Mouse (Mus musculus): ENCODE data around the gene Slc6a9. TPM values are rescaled to one million over a fixed set of nuclear protein-coding genes. Genes with fewer than 3 reads are reported as not detected.

Slc6a9 gene
- total RNA-seq (2021) = 10 to 100 TPM; 31.7 to 40.9 TPM

- intact Hi-C loops (cut with DNase I) = loop anchor here (2.0 kb wide), 1 partner anchor 28 kb away; no protein-coding TSS in a partner anchor
These were observed at the start of gene Slc6a9 for GRCm38 (mm10) chr4:117834457-117834844. Gene Slc6a9 (plus strand): TSS chr4:117834506.

GRCm38 (mm10) chr4:117786963-117787362 is 47.3 kb upstream of the Slc6a9 start:
- DNase-seq (ENCODE audit: low spot score in 2 of 2) = no peak
- intact Hi-C loops (cut with DNase I) = no loop called here

More at GRCm38 (mm10) chr4:117834457-117834844, at the start of gene Slc6a9:
- no peak for DNase-seq (ENCODE audit: low spot score in 2 of 2)

DNA sequence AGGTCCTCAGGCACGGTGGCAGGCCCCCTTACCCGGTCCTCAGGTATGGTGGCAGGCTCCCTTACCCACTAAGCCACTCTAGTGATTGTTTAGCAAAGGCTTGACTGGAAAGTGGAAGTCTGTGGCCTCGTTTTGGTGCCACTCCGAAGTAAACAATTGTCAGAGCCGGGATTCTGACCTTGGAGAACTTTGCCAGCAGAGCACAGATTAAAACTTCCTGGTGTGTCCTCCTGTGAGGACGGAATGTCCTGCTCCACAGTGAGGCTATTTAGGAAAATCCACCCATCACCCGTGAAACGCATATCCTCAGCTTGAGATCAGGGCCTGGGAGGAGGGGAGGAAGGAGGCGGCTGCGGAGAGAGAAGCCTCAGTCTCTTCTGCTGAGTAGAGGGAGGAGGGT is 46.0 kb upstream of the Slc6a9 start:
- intact Hi-C loops (cut with DNase I) = no loop called here
- DNase-seq (ENCODE audit: low spot score in 2 of 2) = no peak

- intact Hi-C loops (cut with DNase I) = no loop called here
- DNase-seq (ENCODE audit: low spot score in 2 of 2) = no peak
These were observed 34.4 kb upstream of the Slc6a9 start for GRCm38 (mm10) chr4:117799904-117800303.

DNA sequence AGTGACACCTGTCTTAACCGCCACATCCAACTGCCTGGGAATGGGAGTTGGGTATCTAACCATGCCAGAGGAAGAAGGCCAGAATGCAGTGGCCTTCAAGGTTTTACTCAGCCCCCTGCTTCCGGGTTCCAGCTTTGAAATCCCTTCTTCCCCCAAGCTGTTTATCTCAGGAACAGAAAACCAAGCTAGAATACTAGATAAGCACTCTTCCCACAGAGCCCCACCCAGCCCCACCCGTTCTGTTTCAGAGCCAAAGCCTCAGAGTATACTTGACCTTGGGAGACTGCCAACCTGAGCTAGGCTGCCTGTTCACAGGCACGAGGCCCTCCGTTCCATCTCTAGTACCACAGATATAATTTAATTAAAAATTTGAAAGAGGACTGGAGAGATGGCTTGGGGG is 27.3 kb upstream of the Slc6a9 start:
- intact Hi-C loops (cut with DNase I) = no loop called here

DNA sequence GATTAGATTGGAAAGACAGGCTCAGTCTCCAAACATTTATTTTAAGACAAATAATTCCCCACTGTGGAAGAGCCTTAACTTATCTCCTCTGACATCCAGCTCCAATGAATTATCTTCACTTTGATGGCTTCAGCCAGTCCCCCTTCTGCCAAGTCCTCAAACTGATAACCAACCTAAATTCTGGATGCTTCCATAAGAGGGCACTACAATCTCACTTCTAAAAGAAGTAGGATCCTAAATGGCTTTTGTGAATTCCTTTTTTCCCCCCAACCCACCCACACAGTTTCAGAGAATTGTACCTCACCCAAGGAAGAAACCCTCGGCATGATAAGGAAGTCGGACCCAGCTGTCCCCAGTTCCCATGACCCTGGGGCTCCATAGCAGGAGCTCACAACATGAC is 23.4 kb upstream of the Slc6a9 start:
- DNase-seq (ENCODE audit: low spot score in 2 of 2) = peak in 1 of 2 experiments; percentile 26

More for the DNA sequence above, 27.3 kb upstream of the Slc6a9 start:
- no peak for DNase-seq (ENCODE audit: low spot score in 2 of 2)

GRCm38 (mm10) chr4:117813591-117814192 is 20.6 kb upstream of the Slc6a9 start:
- DNase-seq (ENCODE audit: low spot score in 2 of 2) = no peak
- intact Hi-C loops (cut with DNase I) = loop anchor here (5.0 kb wide), 2 partner anchors 54 to 114 kb away; partner anchors contain the start of gene Artn

More for the DNA sequence above, 23.4 kb upstream of the Slc6a9 start:
- intact Hi-C loops (cut with DNase I) = loop anchor here (5.0 kb wide), 2 partner anchors 56 to 116 kb away; partner anchors contain the start of gene Artn

- DNase-seq (ENCODE audit: low spot score in 2 of 2) = no peak
- intact Hi-C loops (cut with DNase I) = loop anchor here (5.0 kb wide), 2 partner anchors 53 to 113 kb away; partner anchors contain the start of gene Artn
These were observed 20.0 kb upstream of the Slc6a9 start for GRCm38 (mm10) chr4:117814333-117814732.

DNA sequence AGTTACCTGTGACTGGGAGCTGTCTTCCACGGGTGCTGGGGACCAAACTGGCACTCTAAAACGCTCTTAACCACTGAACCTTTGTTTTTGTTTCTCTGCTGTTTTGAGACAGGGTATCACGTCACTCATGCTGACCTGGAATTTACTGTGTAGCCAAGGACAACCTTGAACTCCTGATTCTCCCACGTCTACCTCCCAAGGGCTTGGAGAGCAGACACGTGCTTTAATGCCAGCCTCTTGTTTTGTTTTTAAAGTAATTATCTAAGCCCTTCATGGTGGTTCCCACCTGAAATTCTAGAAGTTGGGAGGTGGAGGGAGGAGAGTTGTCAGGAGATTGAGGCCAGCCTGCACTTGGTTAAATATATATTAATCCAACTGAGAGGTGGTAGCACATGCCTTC is 17.5 kb upstream of the Slc6a9 start:
- intact Hi-C loops (cut with DNase I) = no loop called here

DNA sequence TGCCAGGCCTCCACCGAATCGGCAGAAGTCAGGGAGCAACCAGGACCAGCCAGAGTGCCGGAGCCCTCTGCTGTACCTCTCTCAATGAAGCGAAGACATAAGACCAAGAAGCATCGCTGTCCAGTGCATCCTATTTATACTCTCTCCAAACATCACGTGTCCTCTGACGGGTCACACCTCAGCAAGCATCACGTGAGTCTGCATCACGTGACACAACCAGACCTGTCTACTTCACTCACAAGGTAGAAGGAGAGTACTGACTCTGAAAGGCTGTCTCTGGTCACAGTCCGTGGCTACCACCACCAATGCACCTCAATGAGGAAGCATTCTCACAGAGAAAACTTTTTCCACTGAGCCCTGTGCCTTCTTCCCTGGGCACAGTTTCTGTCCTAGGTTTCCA is 16.3 kb upstream of the Slc6a9 start:
- no peak for DNase-seq (ENCODE audit: low spot score in 2 of 2)

More for the DNA sequence above, 17.5 kb upstream of the Slc6a9 start:
- DNase-seq (ENCODE audit: low spot score in 2 of 2) = no peak

DNA sequence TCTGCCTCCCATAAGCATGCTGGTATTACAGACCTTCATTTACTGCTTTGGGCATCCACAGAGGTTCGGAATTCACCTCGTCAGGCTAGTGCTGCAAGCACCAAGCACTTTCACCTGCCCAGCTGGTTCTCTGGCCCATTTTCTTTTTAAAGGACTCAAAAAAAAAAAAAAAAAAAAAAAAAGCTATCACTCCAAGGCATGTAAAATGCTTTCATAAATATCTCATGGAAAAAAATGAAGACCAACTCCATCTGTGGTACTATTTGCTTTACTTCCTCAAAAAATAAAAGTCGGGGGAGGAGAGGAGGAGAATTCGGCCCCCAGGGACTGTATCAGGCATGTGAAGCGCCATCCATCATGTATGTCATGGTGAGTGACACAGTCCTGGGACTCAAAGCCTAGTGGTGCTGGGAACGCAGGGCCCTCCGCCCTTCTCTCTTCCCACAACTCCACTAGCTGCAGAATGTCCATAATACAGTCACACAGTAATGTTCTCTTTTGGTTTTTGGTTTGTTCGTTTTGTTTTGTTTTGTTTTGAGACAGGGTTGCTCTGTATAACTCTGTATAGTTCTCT is 5.6 kb upstream of the Slc6a9 start:
- no peak for DNase-seq (ENCODE audit: low spot score in 2 of 2)
- intact Hi-C loops (cut with DNase I) = loop anchor here (2.0 to 5.0 kb wide), 3 partner anchors 38 to 254 kb away; partner anchors contain the start of gene Artn

More for the DNA sequence above, 16.3 kb upstream of the Slc6a9 start:
- intact Hi-C loops (cut with DNase I) = no loop called here

GRCm38 (mm10) chr4:117829260-117830123 is 4.8 kb upstream of the Slc6a9 start:
- DNase-seq (ENCODE audit: low spot score in 2 of 2) = peak; percentile 46 to 54
- intact Hi-C loops (cut with DNase I) = loop anchor here (2.0 to 5.0 kb wide), 3 partner anchors 37 to 253 kb away; partner anchors contain the start of gene Artn

DNA sequence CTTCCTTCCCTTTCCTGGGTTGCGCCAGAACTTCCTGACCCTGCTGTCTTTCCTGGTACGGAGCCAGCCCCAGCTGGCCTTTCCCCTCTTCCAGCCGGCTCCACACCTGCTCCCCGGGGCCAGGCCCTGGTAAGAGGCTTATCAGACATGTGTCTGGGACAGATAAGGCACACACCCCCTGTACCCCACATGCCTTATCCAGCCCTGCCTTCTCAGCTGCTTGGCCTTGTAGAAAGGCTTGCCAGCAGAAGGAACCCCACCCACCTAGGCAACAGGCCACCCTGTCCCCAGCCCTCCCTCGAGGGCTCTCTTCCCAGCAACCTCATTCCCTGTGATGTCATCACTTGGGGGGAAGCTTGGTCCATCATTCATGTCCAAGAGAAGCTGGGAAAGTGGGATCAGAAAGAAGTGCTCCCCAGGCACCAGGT is 4.2 kb upstream of the Slc6a9 start:
- intact Hi-C loops (cut with DNase I) = no loop called here
- DNase-seq (ENCODE audit: low spot score in 2 of 2) = no peak

GRCm38 (mm10) chr4:117830801-117831200 is 3.5 kb upstream of the Slc6a9 start:
- intact Hi-C loops (cut with DNase I) = no loop called here

GRCm38 (mm10) chr4:117831499-117831898 is 2.8 kb upstream of the Slc6a9 start:
- intact Hi-C loops (cut with DNase I) = no loop called here
- DNase-seq (ENCODE audit: low spot score in 2 of 2) = no peak

More at GRCm38 (mm10) chr4:117830801-117831200, 3.5 kb upstream of the Slc6a9 start:
- no peak for DNase-seq (ENCODE audit: low spot score in 2 of 2)

DNA sequence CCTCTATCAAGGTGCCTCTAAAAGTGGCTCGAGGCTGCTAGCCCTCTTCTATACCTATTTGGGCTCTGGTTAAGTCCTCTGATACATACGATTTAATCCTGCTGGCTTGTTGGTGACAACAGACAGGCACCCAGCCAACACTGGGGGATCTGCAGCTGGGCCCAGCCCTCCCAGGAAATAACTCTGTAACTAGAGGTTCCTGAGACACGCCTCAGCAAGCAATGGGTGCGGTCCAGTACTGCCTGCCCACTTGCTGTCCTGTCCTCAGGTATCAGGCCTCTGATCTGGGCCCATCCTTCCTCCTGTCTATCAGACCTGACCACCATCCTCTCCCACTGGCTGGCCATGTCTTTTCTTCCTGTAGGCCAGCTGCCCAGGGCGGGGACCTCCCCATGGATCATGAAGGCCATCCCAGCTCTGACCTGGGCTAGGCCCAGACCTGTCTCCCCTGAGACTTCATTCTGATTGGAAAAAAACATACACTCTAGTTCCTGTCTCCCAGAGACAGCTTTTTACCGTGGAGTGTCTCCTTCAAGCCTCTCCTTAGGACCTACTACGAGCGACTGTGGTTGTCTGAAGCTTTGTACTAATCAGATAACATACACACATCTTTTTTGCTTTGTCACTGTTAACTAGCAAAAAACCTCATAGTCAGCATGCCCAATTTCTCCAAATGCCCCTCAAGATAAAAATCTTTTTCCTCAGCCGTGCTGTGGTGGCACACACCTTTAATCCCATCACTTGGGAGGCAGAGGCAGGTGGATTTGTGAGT is 2.2 kb upstream of the Slc6a9 start:
- no peak for DNase-seq (ENCODE audit: low spot score in 2 of 2)
- intact Hi-C loops (cut with DNase I) = no loop called here

DNA sequence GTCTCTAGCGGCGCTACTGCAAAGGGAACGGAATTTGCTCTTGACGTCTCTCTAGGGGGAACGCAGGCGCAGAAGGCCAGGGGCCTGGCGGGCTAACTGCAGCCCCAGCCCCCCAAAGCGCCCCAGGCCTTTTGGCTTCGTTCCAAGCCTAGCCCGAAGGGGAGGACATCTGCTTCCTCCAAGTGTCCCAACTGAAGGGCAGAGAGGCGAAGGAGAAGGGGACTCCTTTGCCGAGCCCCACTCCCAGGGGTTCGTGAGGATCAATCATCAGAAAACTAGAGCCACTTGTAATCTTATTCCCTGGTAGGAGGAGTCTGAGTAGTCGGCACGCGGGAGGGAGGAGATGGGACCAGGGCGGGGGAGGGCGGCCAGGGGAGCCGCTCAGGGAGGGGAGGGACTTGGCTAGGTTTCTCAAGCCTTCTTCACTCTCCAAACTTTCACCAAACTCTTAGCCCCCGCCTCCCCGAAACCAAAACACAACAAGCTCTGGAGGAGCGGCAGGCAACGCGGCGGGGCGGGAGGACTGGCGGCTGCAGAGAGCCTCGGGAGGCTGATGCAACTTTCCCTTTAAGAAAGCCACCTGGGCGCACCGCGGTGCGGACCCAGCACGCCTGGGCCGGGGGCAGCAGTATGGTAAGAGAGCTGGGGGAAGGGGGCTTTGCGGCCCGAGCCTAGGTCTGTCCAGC is 682 bp downstream of the Slc6a9 start:
- DNase-seq (ENCODE audit: low spot score in 2 of 2) = peak; percentile 57 to 59
- intact Hi-C loops (cut with DNase I) = loop anchor here (2.0 kb wide), 1 partner anchor 28 kb away; no protein-coding TSS in a partner anchor

- intact Hi-C loops (cut with DNase I) = loop anchor here (2.0 kb wide), 1 partner anchor 27 kb away; no protein-coding TSS in a partner anchor
- DNase-seq (ENCODE audit: low spot score in 2 of 2) = peak; percentile 71 to 80
These were observed 1.3 kb downstream of the Slc6a9 start for GRCm38 (mm10) chr4:117835531-117836111.
